Mouse (Mus musculus) liver, adult (tissue): ENCODE data around the gene Adar.

Experiments used
- GATA4 ChIP-seq: IDR thresholded peaks from 2 replicates; pipeline ENCODE4 v1.6.1; 2014; ENCODE audit warnings: mild to moderate bottlenecking, low read length; ENCODE audit not compliant: insufficient replicate concordance

The Adar gene

GRCm38 (mm10) chr3:89714359-89715206 is at the start of gene Adar:
Gene Adar, plus strand, starts transcription at chr3:89715022.
- TF ChIP-seq GATA4 = no peak

GRCm38 (mm10) chr3:89667131-89667530 is 47.7 kb upstream of the Adar start:
- TF ChIP-seq GATA4 = no peak

GRCm38 (mm10) chr3:89671334-89671733 is 43.5 kb upstream of the Adar start:
- TF ChIP-seq GATA4 = no peak

GRCm38 (mm10) chr3:89672573-89673317 is 42.1 kb upstream of the Adar start:
- no peak for TF ChIP-seq GATA4

- no peak for TF ChIP-seq GATA4
These were observed 37.2 kb upstream of the Adar start for GRCm38 (mm10) chr3:89677617-89678016.

- no peak for TF ChIP-seq GATA4
These were observed 28.8 kb upstream of the Adar start for GRCm38 (mm10) chr3:89686031-89686430.

- TF ChIP-seq GATA4 = no peak
These were observed 25.9 kb upstream of the Adar start for GRCm38 (mm10) chr3:89688694-89689581.

- no peak for TF ChIP-seq GATA4
These were observed 23.0 kb upstream of the Adar start for GRCm38 (mm10) chr3:89691776-89692175.

GRCm38 (mm10) chr3:89696152-89696821 is 18.5 kb upstream of the Adar start:
- no peak for TF ChIP-seq GATA4

GRCm38 (mm10) chr3:89698958-89699357 is 15.9 kb upstream of the Adar start:
- TF ChIP-seq GATA4 = no peak

GRCm38 (mm10) chr3:89700461-89700860 is 14.4 kb upstream of the Adar start:
- TF ChIP-seq GATA4 = no peak

GRCm38 (mm10) chr3:89703596-89703995 is 11.2 kb upstream of the Adar start:
- TF ChIP-seq GATA4 = no peak

- no peak for TF ChIP-seq GATA4
These were observed 10.8 kb upstream of the Adar start for GRCm38 (mm10) chr3:89704064-89704463.

- no peak for TF ChIP-seq GATA4
These were observed 565 bp downstream of the Adar start for GRCm38 (mm10) chr3:89715207-89715966.
